16 mouse cellular contexts compared by ENCODE assay signal in the genomic region with DNA sequence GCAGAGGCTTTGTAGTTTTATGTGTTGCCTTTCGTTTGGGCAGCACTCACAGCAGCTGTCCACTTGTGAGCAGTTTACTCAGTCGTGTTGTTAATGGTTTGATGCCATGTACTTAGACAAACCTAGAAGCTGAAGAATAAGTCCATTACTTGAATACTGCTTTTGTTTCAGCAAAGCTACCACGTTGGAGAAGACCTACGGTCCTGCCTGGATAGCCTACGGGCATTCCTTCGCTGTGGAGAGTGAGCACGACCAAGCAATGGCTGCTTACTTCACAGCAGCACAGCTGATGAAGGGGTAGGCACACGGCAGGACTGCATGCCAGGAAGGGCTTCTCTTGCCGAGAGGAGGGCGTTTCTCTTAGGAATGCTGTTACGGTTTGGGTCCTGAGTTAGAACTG.
"Had no signal": no experiment of that assay in that cellular context is flagged by ENCODE, and none has a peak within 500 bp of the region (broad histone marks: within the 10 kb centered on the region; RNA-seq: fewer than 3 reads in every experiment).

No protein-coding gene starts in this region.

- DNase-seq: retina, postnatal 1 day; right cerebral cortex, adult 18-20 months; right cerebral cortex, postnatal 14 days; right cerebral cortex, postnatal 25 days; right cerebral cortex, postnatal 4 days; spleen, adult 18-20 months; thymus, adult 18-20 months; thymus, adult 2 months; thymus, postnatal 14 days; thymus, postnatal 25 days; thymus, postnatal 36 days; thymus, postnatal 4 days had no signal

- H3K9me3 ChIP-seq: neural tube, embryonic 13.5 days; neural tube, embryonic 15.5 days; stomach, embryonic 15.5 days had no signal

- H3K4me2 ChIP-seq: neural tube, embryonic 13.5 days; neural tube, embryonic 15.5 days; stomach, embryonic 15.5 days had no signal

- H3K4me1 ChIP-seq: neural tube, embryonic 13.5 days; neural tube, embryonic 15.5 days; stomach, embryonic 15.5 days had no signal

- H3K27ac ChIP-seq: neural tube, embryonic 13.5 days; neural tube, embryonic 15.5 days; stomach, embryonic 15.5 days; stomach, postnatal 0 days had no signal

- H3K9ac ChIP-seq: neural tube, embryonic 13.5 days; neural tube, embryonic 15.5 days; stomach, embryonic 15.5 days had no signal

- H3K4me3 ChIP-seq: neural tube, embryonic 13.5 days; neural tube, embryonic 15.5 days; stomach, embryonic 15.5 days had no signal

- H3K27me3 ChIP-seq: neural tube, embryonic 13.5 days; neural tube, embryonic 15.5 days; stomach, embryonic 15.5 days had no signal
